Mouse (Mus musculus): Measurements from ENCODE around the gene Lrp6. TPM values are rescaled to one million over a fixed set of nuclear protein-coding genes. Genes with fewer than 3 reads are reported as not detected.
A peak's percentile ranks its signal among the peaks of the same experiment; 100 is the strongest.

Gene Lrp6
- polyA plus RNA-seq, 1 experiment from 2014 or later: 20.8 TPM

DNA sequence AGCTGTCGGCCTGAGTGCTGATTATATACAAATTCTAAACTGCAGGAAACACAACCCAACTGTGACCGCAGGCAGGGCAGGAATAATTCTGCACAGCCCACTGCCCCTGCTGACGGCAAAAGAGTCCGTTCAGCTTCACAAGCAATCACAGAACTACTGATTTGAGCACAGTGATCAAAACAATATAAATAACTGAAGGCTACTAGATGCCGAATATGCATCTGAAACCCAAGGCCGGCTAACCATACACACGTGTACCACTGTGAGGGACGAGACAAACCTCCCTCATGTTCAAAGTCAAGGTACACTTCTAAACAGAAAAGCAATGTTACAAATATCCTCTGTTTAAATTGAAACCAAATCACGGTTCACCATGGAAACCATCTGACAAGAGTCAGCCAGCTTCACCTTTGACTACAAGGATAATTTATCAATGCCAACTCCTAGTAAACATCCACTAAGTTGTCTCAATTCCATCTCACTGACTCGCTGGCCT is 57.0 kb downstream of the Lrp6 start:
- Histone ChIP-seq H3K4me3 (no peak overlapping the region), H3K4me1 (replicated peaks) (peaks cover 32% of the 10 kb centered on the region), H3K36me3 (peaks cover 29% of the 10 kb centered on the region), H3K4me2 (no peak overlapping the region), H3K27ac (replicated peaks) (peak overlapping the region; percentile 49; the same call in 1 of the 2 replicates), H3K9me3 (no peaks in the 10 kb centered on the region), H3K9ac (no peak overlapping the region), H3K27me3 (no peaks in the 10 kb centered on the region)
- 57% methylated on average over 10 of the region's 10 CpGs for WGBS
- ATAC-seq (ENCODE audit: low read depth): no peak

DNA sequence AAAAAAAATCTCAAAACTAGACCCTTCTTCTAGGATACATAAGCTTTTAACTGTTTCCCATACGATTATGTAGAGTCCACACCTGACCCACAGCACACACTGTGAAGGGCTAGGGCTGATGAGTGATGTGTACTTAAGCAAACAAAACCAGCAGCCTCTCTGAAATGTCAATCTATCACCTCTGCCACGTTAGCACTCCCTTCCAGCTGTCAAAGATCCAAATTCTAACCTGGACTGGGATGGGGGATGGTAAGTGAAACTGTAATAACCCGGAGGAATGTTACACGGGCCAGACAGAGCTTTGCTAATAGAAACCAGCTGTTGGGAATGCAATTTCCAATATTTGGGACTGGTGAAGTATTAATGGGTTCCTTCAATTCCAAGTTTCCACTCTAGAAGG is 61.9 kb downstream of the Lrp6 start:
- H3K27ac ChIP-seq (replicated peaks): no peak overlapping the region
- H3K4me3 ChIP-seq: no peak overlapping the region
- no peak for ATAC-seq (ENCODE audit: low read depth)
- H3K4me1 ChIP-seq (replicated peaks): peaks cover 11% of the 10 kb centered on the region
- peaks cover 36% of the 10 kb centered on the region for H3K36me3 ChIP-seq
- no peak overlapping the region for H3K4me2 ChIP-seq
- WGBS: 60% methylated on average over 4 of the region's 4 CpGs
- H3K9ac ChIP-seq: no peak overlapping the region
- no peaks in the 10 kb centered on the region for H3K9me3 ChIP-seq
- no peaks in the 10 kb centered on the region for H3K27me3 ChIP-seq

DNA sequence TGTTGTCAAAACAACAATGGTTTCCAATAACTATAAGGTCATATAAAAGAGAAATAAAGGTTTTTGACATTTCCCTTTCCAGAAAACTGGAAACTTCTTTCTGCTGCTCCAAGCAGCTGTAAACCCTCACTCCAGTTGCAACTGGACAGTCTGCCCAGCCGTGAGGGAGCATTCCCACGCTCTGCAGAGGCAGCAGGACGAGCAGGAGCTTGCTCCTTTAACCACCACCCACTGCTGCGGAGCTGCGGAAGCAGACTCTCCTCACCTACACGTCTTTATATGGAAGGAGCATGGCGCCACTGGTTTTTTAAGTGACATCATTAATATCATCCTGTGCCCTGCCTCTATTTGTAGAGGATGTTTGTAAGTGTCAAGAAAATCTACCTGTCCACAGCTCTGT is 64.4 kb downstream of the Lrp6 start:
- no peak overlapping the region for H3K4me2 ChIP-seq
- no peak overlapping the region for H3K27ac ChIP-seq (replicated peaks)
- H3K9ac ChIP-seq: no peak overlapping the region
- no peak for ATAC-seq (ENCODE audit: low read depth)
- peaks cover 7% of the 10 kb centered on the region; the same call in 1 of the 2 replicates for H3K4me1 ChIP-seq (replicated peaks)
- no peaks in the 10 kb centered on the region for H3K9me3 ChIP-seq
- H3K36me3 ChIP-seq: peaks cover 41% of the 10 kb centered on the region
- no peaks in the 10 kb centered on the region for H3K27me3 ChIP-seq
- H3K4me3 ChIP-seq: no peak overlapping the region
- WGBS: 80% methylated on average over 7 of the region's 7 CpGs

DNA sequence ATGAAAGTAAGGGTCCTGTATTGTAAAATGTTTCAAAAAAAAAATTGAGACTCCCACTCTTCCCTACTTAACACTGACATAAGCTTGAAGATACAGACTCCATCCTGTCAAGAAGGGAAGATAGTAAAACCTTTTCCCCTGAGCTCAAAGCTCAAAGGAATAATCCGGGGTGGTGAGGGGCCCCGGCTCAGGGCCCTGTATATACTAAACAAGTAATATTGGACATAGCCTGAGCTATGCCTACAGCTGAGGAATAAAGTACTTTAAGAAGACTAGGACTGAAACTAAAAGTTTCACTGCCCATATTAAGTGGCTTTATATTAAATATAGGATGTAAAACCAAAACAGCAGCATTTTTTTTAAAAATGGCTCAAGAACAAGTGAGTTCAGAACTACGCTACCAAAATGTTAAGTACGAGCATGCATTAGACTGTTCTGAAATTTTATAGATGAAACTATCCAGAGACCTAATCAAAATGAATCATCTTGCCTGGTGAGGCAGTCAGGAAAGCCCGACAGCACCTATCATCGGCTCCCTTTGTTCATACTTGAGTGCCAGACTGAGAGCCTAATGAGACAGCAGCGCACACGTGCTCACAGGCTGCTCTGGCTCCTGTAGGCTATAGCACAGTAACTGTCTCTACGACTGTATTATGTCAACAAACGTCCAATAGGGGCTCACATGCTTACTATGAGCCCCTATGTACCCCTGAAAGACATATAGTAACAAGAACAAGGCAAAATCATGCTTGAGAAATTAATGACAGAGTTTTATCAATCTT is 66.2 kb downstream of the Lrp6 start:
- 48% methylated on average over 10 of the region's 10 CpGs for WGBS
- H3K36me3 ChIP-seq: peaks cover 24% of the 10 kb centered on the region
- H3K4me2 ChIP-seq: no peak overlapping the region
- H3K4me1 ChIP-seq (replicated peaks): peaks cover 8% of the 10 kb centered on the region; the same call in 1 of the 2 replicates
- H3K27ac ChIP-seq (replicated peaks): no peak overlapping the region; the same call in 1 of the 2 replicates
- H3K9ac ChIP-seq: no peak overlapping the region
- H3K27me3 ChIP-seq: no peaks in the 10 kb centered on the region
- peak; percentile 85 for ATAC-seq (ENCODE audit: low read depth)
- no peaks in the 10 kb centered on the region for H3K9me3 ChIP-seq
- H3K4me3 ChIP-seq: no peak overlapping the region

DNA sequence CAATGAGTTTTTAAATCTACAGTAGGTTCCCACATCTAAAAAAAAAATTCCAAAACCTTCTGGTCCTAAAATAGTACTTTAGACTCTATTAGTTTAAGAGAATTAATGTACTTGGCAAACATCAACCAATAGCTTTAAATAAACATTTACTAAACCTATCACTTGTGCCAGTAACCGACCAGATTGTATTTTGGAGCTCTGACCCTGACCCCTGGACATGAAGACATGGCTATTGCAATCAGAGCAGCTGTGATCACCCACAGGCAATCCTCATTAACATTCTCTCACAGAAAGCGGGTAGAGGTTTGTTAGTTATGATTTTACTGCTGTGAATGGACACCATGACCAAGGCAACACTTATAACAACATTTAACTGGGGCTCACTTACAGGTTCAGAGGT is 67.7 kb downstream of the Lrp6 start:
- peaks cover 17% of the 10 kb centered on the region for H3K36me3 ChIP-seq
- WGBS: 73% methylated on average over 2 of the region's 2 CpGs

DNA sequence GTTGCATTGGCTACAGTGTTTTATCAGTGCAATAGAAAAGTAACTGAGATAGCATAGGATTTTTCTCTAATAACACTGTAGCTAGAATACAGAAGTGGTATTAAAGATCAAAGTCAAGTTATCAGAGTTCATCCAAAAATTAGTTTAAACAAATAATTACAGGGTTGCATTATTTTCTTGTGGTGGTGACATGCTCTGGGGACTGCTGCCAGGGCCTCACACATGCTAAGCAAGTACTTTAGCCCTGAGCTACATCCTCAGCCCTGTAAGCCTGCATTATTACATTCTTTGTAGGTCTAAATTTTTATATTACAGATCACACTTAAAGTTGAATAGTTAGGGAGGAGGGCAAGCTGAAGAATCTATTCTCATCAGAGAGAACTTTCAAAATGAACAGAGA is 68.2 kb downstream of the Lrp6 start:
- Histone ChIP-seq H3K9ac (no peak overlapping the region), H3K27ac (replicated peaks) (no peak overlapping the region), H3K27me3 (no peaks in the 10 kb centered on the region), H3K4me2 (no peak overlapping the region), H3K9me3 (no peaks in the 10 kb centered on the region), H3K4me1 (replicated peaks) (peaks cover 21% of the 10 kb centered on the region), H3K4me3 (no peak overlapping the region), H3K36me3 (peaks cover 12% of the 10 kb centered on the region)
- ATAC-seq (ENCODE audit: low read depth): no peak

More for the DNA sequence above, 67.7 kb downstream of the Lrp6 start:
- H3K9ac ChIP-seq: no peak overlapping the region
- H3K27ac ChIP-seq (replicated peaks): no peak overlapping the region
- H3K4me2 ChIP-seq: no peak overlapping the region
- no peak overlapping the region for H3K4me3 ChIP-seq
- ATAC-seq (ENCODE audit: low read depth): no peak
- H3K4me1 ChIP-seq (replicated peaks): peaks cover 22% of the 10 kb centered on the region
- no peaks in the 10 kb centered on the region for H3K9me3 ChIP-seq
- no peaks in the 10 kb centered on the region for H3K27me3 ChIP-seq

DNA sequence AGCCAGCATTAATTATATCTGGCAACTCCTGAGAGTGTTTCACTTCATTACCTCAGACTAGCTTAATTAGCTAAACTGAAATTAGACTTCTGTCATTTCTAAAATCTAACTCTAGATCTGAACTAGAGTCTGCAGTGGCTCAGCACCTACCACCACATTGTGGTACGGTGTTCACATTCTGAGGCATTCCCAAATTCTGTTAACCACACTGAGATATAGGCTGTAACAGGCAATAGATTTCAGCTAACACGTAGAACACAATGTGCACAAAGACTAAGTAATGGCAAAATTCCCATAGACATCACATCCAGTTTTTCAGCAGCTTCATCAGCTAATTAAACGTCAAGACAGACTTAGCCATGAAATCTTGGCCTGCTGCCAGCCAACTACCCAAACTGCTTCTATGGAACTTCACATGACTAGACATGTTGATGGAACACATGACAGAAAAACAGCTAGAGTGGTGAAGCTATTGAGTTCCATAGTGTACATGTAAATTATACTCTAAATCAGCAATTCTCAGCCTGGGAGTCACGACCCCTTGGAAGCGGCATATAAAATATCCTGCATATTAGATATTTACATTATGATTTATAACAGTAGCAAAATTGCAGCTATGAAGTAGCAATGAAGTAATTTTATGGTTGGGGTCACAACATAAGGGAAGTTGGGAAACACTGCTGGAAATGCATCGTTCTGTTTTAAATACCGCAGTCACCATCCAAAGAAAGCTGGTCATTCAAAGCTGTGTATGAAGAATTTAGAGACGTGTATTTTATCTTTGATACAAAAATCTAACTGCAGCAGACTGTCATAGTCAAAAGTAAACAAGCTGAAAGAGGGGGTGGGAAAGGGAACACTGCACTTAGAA is 71.7 kb downstream of the Lrp6 start:
- Histone ChIP-seq H3K4me3 (no peak overlapping the region), H3K4me1 (replicated peaks) (peaks cover 24% of the 10 kb centered on the region), H3K36me3 (peaks cover 10% of the 10 kb centered on the region), H3K4me2 (no peak overlapping the region), H3K27me3 (no peaks in the 10 kb centered on the region), H3K9me3 (no peaks in the 10 kb centered on the region), H3K27ac (replicated peaks) (peak overlapping the region; percentile 33; the same call in 1 of the 2 replicates), H3K9ac (no peak overlapping the region)
- WGBS: 71% methylated on average over 8 of the region's 8 CpGs
- peak; percentile 47; the same call in 1 of the 2 replicates for ATAC-seq (ENCODE audit: low read depth)

DNA sequence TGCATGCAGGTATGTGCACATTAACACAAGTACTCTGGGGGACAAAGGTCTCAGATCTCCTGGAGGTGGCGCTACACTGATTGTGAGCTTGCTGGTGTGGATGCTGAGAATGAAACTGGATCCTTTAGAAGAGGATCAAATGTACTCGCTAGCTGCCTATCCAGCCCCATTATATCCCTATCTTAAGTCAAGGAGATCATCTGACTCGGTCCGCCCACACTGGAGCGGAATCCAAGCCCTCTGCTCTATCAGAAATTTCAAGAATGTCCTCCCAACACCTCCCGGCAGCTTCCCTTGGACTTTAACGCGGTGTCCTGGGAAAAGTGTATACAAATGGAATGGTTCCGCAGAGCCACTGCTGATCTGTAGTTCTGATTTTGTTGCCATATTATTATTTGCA is 77.1 kb downstream of the Lrp6 start:
- Histone ChIP-seq H3K4me1 (replicated peaks) (peaks cover 20% of the 10 kb centered on the region), H3K9me3 (no peaks in the 10 kb centered on the region), H3K4me2 (no peak overlapping the region), H3K9ac (no peak overlapping the region), H3K36me3 (peaks cover 17% of the 10 kb centered on the region), H3K27ac (replicated peaks) (no peak overlapping the region), H3K4me3 (no peak overlapping the region), H3K27me3 (no peaks in the 10 kb centered on the region)
- ATAC-seq (ENCODE audit: low read depth): no peak
- 90% methylated on average over 9 of the region's 9 CpGs for WGBS

DNA sequence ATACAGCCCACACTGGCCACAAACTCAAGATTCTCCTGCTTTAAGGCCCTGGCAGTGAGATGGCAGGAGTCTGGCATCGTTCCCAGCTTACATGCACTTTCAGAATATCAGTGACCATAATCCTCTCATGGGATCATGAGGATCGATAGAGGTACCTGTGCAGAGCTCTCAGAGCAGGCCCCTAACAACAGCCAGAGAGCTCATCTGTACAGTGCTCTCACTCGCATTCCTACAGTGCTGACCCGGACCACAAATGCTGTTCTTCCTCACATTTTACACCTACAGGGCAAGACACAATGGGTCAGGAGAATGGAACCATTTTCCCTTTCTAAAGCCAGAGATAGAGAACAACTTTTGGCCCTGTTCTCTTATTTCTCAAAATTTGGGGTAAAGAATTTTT is 77.6 kb downstream of the Lrp6 start:
- H3K9me3 ChIP-seq: no peaks in the 10 kb centered on the region
- H3K4me3 ChIP-seq: no peak overlapping the region
- no peak for ATAC-seq (ENCODE audit: low read depth)
- H3K27ac ChIP-seq (replicated peaks): no peak overlapping the region
- H3K4me1 ChIP-seq (replicated peaks): peaks cover 16% of the 10 kb centered on the region
- H3K4me2 ChIP-seq: no peak overlapping the region
- H3K9ac ChIP-seq: no peak overlapping the region
- H3K36me3 ChIP-seq: peaks cover 23% of the 10 kb centered on the region
- H3K27me3 ChIP-seq: no peaks in the 10 kb centered on the region
- 90% methylated on average over 4 of the region's 4 CpGs for WGBS

DNA sequence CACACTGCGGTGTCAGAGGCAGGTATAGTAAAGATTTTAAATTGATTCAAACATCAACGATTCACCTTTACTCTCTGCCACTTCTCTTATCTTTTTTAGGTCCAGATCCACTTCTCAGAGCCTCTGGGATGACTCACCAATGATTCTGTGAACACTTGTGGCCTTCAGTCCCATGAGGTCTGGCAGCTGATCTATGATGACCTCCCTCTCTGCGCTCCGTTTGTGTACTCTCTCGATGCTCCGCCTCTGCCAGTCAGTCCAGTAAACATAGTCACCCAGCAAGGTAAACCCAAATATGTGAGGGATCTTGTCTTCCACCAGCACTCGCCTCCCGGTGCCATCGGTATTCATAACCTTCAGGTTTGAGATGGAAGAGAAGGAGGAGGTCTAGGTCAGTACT is 80.4 kb downstream of the Lrp6 start:
- Histone ChIP-seq H3K4me1 (replicated peaks) (0 out of 2 replicates have a peak, but pooled peaks cover 7% of the 10 kb centered on the region), H3K4me3 (no peak overlapping the region), H3K27ac (replicated peaks) (no peak overlapping the region), H3K9ac (no peak overlapping the region), H3K4me2 (no peak overlapping the region), H3K36me3 (peaks cover 32% of the 10 kb centered on the region), H3K9me3 (no peaks in the 10 kb centered on the region), H3K27me3 (no peaks in the 10 kb centered on the region)
- WGBS: 89% methylated on average over 9 of the region's 9 CpGs
- ATAC-seq (ENCODE audit: low read depth): no peak

DNA sequence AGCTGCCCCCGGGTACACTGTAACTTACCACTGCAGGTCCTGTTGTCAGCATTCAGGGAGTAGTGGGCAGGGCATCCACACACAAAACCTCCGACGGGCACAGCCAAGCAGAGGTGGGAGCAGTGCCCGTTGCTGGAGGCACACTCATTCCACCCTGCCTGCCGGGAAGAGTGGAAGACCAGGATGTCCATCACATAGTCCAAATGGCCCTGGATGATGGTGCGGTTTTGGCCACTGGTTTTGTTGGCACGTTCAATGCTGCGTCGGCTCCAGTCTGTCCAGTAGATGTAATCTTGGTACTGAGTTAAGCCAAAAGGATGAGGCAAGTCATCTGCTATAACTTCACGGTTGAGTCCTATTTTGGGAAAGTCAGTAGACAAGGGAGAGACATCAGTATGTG is 87.3 kb downstream of the Lrp6 start:
- no peak overlapping the region for H3K27ac ChIP-seq (replicated peaks)
- 97% methylated on average over 10 of the region's 10 CpGs for WGBS
- H3K4me2 ChIP-seq: no peak overlapping the region
- H3K27me3 ChIP-seq: no peaks in the 10 kb centered on the region
- no peak overlapping the region for H3K9ac ChIP-seq
- H3K4me1 ChIP-seq (replicated peaks): no peaks in the 10 kb centered on the region; the same call in 1 of the 2 replicates
- peaks cover 39% of the 10 kb centered on the region for H3K36me3 ChIP-seq
- ATAC-seq (ENCODE audit: low read depth): no peak
- no peak overlapping the region for H3K4me3 ChIP-seq
- H3K9me3 ChIP-seq: no peaks in the 10 kb centered on the region

DNA sequence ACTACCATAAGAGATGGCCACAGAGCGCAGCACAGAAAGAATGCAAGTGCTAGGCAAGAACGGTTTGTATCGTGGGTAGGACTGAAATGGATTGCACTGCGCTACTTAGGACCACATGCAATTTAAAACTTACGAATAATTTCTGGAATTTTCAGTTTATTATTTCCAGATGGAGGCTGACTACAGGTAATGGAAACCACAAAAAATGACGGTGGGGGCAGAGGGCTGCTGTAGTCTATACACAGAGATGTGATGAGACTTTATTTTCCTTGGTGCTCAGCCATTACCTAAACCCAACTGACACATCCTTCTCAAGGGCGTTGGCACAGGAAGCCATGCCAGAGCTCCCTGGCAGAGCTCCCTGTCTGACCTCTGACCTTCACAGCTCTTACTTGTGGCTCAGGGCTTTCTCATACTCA is 93.6 kb downstream of the Lrp6 start:
- ATAC-seq (ENCODE audit: low read depth): no peak
- Histone ChIP-seq H3K9ac (no peak overlapping the region), H3K36me3 (peaks cover 28% of the 10 kb centered on the region), H3K4me2 (no peak overlapping the region), H3K27ac (replicated peaks) (no peak overlapping the region), H3K27me3 (no peaks in the 10 kb centered on the region), H3K9me3 (no peaks in the 10 kb centered on the region), H3K4me1 (replicated peaks) (no peaks in the 10 kb centered on the region; the same call in 1 of the 2 replicates), H3K4me3 (no peak overlapping the region)
- 90% methylated on average over 7 of the region's 7 CpGs for WGBS

Measured in neural tube, embryonic 13.5 days (tissue).